Mouse (Mus musculus) neural tube, embryonic 11.5 days (tissue): ENCODE measurements around the gene C87436. TPM values are rescaled to one million over a fixed set of nuclear protein-coding genes. Genes with fewer than 3 reads are reported as not detected.

ENCODE experiments used
- ATAC-seq: fragments of 200-750 bp; cut with Nextera tagmentation; 2 replicates; pipeline ENCODE4 v1.8.0; 2017; ENCODE audit warnings: moderate number of reproducible peaks, mild to moderate bottlenecking, moderate TSS enrichment, moderate library complexity; ENCODE audit not compliant: insufficient read depth, low FRiP score, low TSS enrichment
- DNase-seq: peaks from one replicate; pipeline ENCODE4 v3.0.0-alpha.2; 2015; ENCODE audit warnings: low spot score
- H3K27ac ChIP-seq: fragments of 300-500 bp; sonication (generic); 2 replicates; pipeline ENCODE4 v1.5.1; 2014; ENCODE audit warnings: low read depth, mild to moderate bottlenecking, low read length
- H3K27me3 ChIP-seq: fragments of 300-500 bp; sonication (generic); 2 replicates; pipeline ENCODE4 v1.6.1; 2014; ENCODE audit warnings: mild to moderate bottlenecking, low read length, mixed read lengths; ENCODE audit not compliant: control insufficient read depth, insufficient read depth
- H3K36me3 ChIP-seq: fragments of 300-500 bp; sonication (generic); 2 replicates; pipeline ENCODE4 v1.6.1; 2014; ENCODE audit warnings: mild to moderate bottlenecking, low read length, moderate library complexity, mixed read lengths; ENCODE audit not compliant: control insufficient read depth, insufficient read depth
- H3K4me1 ChIP-seq: fragments of 300-500 bp; sonication (generic); 2 replicates; pipeline ENCODE4 v1.6.1; 2014; ENCODE audit warnings: low read length, mixed read lengths; ENCODE audit not compliant: control insufficient read depth, insufficient read depth
- H3K4me2 ChIP-seq: fragments of 300-500 bp; sonication (generic); 2 replicates; pipeline ENCODE4 v1.6.1; 2014; ENCODE audit warnings: low read depth, mild to moderate bottlenecking, moderate library complexity
- H3K4me3 ChIP-seq: fragments of 300-500 bp; sonication (generic); 2 replicates; pipeline ENCODE4 v1.5.1; 2014; ENCODE audit warnings: low read depth, low read length
- H3K9ac ChIP-seq: fragments of 300-500 bp; sonication (generic); 2 replicates; pipeline ENCODE4 v1.6.1; 2014; ENCODE audit warnings: mild to moderate bottlenecking, low read length
- H3K9me3 ChIP-seq: fragments of 300-500 bp; sonication (generic); 2 replicates; pipeline ENCODE4 v1.6.1; 2016; ENCODE audit warnings: low read length; ENCODE audit not compliant: control insufficient read depth
- WGBS: fragments of 180-500 bp; shearing (Covaris S2); extraction: QIAGEN DNeasy Blood & Tissue Kit; methylation state at CpG from one replicate; pipeline ENCODE4 v1.1.7; 2014; 5-methylcytosine and 5-hydroxymethylcytosine counted together
- polyA plus RNA-seq: library from polyadenylated mRNA; unstranded; fragments of >200 nt; fragmentation: Nextera tagmentation; extraction: Ambion mirVana; gene quantifications from 2 replicates; pipeline ENCODE4 v1.2.1, GENCODE M21; 2014

The C87436 gene
- polyA plus RNA-seq, 1 experiment from 2014 or later = 21.0 TPM

- Histone ChIP-seq H3K9me3 (no peaks in the 10 kb centered on the region), H3K36me3 (no peaks in the 10 kb centered on the region), H3K9ac (no peak overlapping the region), H3K27me3 (no peaks in the 10 kb centered on the region), H3K27ac (no peak overlapping the region), H3K4me3 (no peak overlapping the region), H3K4me2 (no peak overlapping the region), H3K4me1 (no peaks in the 10 kb centered on the region)
- WGBS = 81% methylated on average over 7 of the region's 7 CpGs
- ATAC-seq = no peak
- DNase-seq = no peak
Measured at GRCm38 (mm10) chr6:86505671-86506070, 67.5 kb downstream of the C87436 start.

- Histone ChIP-seq H3K9me3 (no peaks in the 10 kb centered on the region), H3K4me1 (no peaks in the 10 kb centered on the region), H3K36me3 (no peaks in the 10 kb centered on the region), H3K9ac (no peak overlapping the region), H3K27ac (no peak overlapping the region), H3K4me3 (no peak overlapping the region), H3K27me3 (no peaks in the 10 kb centered on the region), H3K4me2 (no peak overlapping the region)
- ATAC-seq (no peak), DNase-seq (no peak)
- 84% methylated on average over 3 of the region's 3 CpGs for WGBS
Measured at GRCm38 (mm10) chr6:86506309-86506708, 68.1 kb downstream of the C87436 start.

GRCm38 (mm10) chr6:86507116-86507515, 68.9 kb downstream of the C87436 start:
- no peaks in the 10 kb centered on the region for H3K9me3 ChIP-seq
- no peaks in the 10 kb centered on the region for H3K36me3 ChIP-seq
- no peaks in the 10 kb centered on the region for H3K4me1 ChIP-seq
- H3K4me2 ChIP-seq = no peak overlapping the region
- no peaks in the 10 kb centered on the region for H3K27me3 ChIP-seq
- no peak overlapping the region for H3K4me3 ChIP-seq
- H3K27ac ChIP-seq = no peak overlapping the region
- ATAC-seq (no peak), DNase-seq (no peak)
- H3K9ac ChIP-seq = no peak overlapping the region

GRCm38 (mm10) chr6:86508736-86509135, 70.6 kb downstream of the C87436 start:
- DNase-seq = no peak
- H3K9ac ChIP-seq = no peak overlapping the region
- WGBS = 75% methylated on average over 3 of the region's 3 CpGs
- no peaks in the 10 kb centered on the region for H3K36me3 ChIP-seq
- no peak overlapping the region for H3K4me3 ChIP-seq
- no peaks in the 10 kb centered on the region for H3K27me3 ChIP-seq
- no peak overlapping the region for H3K4me2 ChIP-seq
- H3K4me1 ChIP-seq = no peaks in the 10 kb centered on the region
- ATAC-seq = no peak
- H3K9me3 ChIP-seq = no peaks in the 10 kb centered on the region
- no peak overlapping the region for H3K27ac ChIP-seq

GRCm38 (mm10) chr6:86509194-86509865, 71.2 kb downstream of the C87436 start:
- Histone ChIP-seq H3K27me3 (no peaks in the 10 kb centered on the region), H3K9me3 (no peaks in the 10 kb centered on the region), H3K9ac (no peak overlapping the region), H3K4me2 (no peak overlapping the region), H3K4me3 (no peak overlapping the region), H3K36me3 (no peaks in the 10 kb centered on the region), H3K27ac (no peak overlapping the region), H3K4me1 (no peaks in the 10 kb centered on the region)
- DNase-seq (no peak), ATAC-seq (no peak)
- WGBS = 84% methylated on average over 4 of the region's 4 CpGs

GRCm38 (mm10) chr6:86509866-86510200, 71.7 kb downstream of the C87436 start:
- Histone ChIP-seq H3K27me3 (no peaks in the 10 kb centered on the region), H3K4me3 (no peak overlapping the region), H3K4me2 (no peak overlapping the region), H3K4me1 (no peaks in the 10 kb centered on the region), H3K27ac (no peak overlapping the region), H3K36me3 (no peaks in the 10 kb centered on the region), H3K9me3 (no peaks in the 10 kb centered on the region), H3K9ac (no peak overlapping the region)
- no peak for ATAC-seq
- WGBS = 76% methylated on average over 3 of the region's 3 CpGs
- DNase-seq = no peak

GRCm38 (mm10) chr6:86510979-86511378, 72.8 kb downstream of the C87436 start:
- Histone ChIP-seq H3K4me1 (no peaks in the 10 kb centered on the region), H3K27ac (no peak overlapping the region), H3K27me3 (no peaks in the 10 kb centered on the region), H3K4me2 (no peak overlapping the region), H3K9me3 (no peaks in the 10 kb centered on the region), H3K9ac (no peak overlapping the region), H3K4me3 (no peak overlapping the region), H3K36me3 (no peaks in the 10 kb centered on the region)
- 77% methylated on average over 4 of the region's 4 CpGs for WGBS
- no peak for ATAC-seq
- DNase-seq = no peak

GRCm38 (mm10) chr6:86513296-86513695, 75.1 kb downstream of the C87436 start:
- Histone ChIP-seq H3K27ac (no peak overlapping the region), H3K36me3 (no peaks in the 10 kb centered on the region), H3K27me3 (no peaks in the 10 kb centered on the region), H3K4me1 (no peaks in the 10 kb centered on the region), H3K9ac (no peak overlapping the region), H3K9me3 (no peaks in the 10 kb centered on the region), H3K4me3 (no peak overlapping the region), H3K4me2 (no peak overlapping the region)
- ATAC-seq = no peak
- no peak for DNase-seq
- WGBS = 91% methylated on average over 4 of the region's 4 CpGs

GRCm38 (mm10) chr6:86516021-86516420, 77.8 kb downstream of the C87436 start:
- H3K27me3 ChIP-seq = no peaks in the 10 kb centered on the region
- H3K9ac ChIP-seq = no peak overlapping the region
- H3K27ac ChIP-seq = no peak overlapping the region
- no peak overlapping the region for H3K4me2 ChIP-seq
- no peak overlapping the region for H3K4me3 ChIP-seq
- 71% methylated on average over 1 of the region's 1 CpGs for WGBS
- DNase-seq (no peak), ATAC-seq (no peak)
- no peaks in the 10 kb centered on the region for H3K4me1 ChIP-seq
- no peaks in the 10 kb centered on the region for H3K36me3 ChIP-seq
- H3K9me3 ChIP-seq = no peaks in the 10 kb centered on the region
